Mouse (Mus musculus) kidney, adult 8-10 months (tissue): Measurements from ENCODE around the gene Eps8l1.

Experiments
- DNase-seq, 2 experiments: peaks; one replicate each; pipeline ENCODE4 v3.0.0; 2022

The Eps8l1 gene

DNA sequence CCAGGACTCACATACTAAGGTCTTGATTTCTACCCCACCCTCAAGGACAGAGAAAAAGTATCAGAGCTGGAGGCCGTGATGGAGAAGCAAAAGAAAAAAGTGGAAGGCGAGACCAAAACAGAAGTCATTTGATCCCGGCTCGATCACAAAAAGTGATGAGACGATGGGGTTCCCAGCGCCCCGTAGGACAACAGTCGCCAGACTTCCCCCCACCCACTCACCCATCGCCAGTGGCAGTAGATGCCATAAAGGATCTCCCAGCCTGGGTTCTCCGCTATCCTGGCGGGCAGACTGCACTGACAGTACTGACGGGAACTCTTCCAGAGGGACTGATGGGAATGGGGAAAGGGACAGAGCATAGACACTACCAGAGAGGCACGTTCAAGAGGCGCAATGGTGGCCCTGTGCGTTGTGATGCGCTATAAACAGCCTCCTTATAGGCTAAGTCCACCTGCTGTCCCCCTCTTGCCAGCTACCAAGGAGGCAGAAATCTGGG, 18.4 kb downstream of the Eps8l1 start:
- no peak for DNase-seq

DNA sequence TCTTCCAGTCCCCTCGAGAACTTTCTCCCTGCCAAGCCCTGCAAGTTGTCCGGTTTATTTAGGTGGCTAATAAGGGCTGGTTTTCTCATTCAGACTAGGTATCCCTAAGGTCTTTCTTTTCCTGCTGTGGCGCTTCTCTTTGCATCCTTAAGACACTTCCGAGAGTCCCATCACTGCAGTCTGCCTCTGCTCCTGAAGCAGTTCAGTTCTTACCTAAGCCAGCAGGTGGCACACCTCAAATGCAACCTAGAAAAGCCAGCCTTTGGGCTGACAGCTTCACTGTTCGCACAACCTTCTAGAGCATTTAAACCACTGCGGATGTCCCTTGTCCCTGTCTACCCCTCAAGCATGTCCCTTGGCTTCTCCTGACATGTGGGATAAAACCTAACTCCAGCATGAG, 19.2 kb downstream of the Eps8l1 start:
- DNase-seq, result peak; percentile 34 to 49

DNA sequence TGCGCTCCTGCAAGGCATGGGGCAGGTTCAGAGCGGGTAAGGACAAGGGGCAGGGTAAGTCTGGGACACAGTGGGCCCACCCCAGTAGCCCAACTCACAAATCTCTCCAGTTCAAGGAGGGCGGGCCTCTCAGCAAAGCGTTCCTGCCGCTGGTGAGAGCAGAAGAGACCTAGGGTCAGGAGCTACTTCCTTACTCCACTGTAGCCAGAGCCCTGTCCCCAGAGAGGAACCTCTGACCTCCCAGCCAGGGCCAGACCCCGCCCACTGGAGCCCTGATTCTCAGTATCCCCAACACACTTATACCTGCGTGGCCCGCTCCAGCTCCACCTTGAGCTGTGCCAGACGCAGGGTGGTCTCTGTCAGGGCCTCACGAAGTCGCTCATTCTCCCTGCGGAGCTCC, 21.8 kb downstream of the Eps8l1 start:
- DNase-seq, result no peak

DNA sequence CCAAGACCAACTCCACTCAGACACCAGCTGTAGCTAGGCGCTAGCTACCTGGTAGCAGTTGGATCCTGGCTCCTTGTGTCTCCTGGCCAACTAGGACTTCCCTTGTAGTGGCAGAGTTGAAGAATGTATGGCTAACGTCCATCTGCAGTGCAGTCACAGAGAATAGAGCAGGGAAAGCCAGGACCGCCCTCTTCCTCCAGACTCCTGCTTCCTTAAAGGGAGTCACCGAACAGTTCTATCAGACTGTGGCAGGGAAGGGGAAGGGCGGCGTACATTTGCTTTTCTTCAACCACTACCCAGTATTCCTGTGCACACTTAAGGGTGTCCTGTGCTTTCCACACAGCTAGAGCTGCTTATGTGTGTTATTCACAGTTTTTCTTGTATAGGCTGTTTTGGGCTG, 30.8 kb downstream of the Eps8l1 start:
- DNase-seq, result no peak

DNA sequence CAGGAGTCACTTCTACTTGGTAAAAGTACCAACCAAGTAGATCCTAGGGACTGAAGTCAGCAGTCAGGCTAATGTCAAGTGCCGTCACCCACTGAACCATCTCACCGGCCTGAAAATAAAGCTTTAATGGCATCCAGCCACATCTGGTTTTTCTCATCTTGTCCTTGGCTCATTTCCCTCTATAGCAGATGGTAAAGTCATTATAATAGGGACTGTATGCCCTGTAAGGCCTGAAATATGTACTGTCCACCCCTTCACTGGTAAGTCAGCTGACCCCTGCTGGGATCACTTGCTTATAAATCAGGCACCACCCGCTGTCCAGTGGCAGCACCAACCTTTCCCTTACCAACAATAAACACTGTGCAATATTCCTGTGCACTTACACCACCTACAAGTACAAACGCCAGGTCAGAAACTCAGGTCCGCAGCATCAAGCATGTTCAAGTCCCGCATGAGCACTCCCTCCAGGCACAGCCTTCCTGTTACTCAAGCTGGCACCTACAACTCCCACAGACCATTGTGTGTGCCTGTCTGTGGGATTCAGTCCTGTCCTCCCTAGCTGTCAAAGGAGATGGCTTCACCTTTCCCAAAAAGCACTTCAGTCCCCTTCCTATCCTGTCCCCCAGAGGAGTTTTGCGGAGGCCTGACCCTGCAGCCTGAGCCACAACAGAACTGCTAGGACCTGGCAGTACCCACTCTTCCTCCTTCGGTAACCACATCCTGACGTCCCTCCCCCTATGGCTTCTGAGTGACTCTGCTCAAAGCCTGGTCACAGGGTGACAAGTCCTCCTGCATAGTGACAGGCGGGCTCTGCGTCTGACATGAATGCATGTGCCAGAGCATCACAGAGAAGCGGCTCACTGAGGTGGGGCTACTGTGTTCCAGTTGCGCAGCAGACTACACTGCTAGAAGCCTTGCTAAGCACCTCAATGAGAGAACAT, 32.1 kb downstream of the Eps8l1 start:
- DNase-seq, result no peak

DNA sequence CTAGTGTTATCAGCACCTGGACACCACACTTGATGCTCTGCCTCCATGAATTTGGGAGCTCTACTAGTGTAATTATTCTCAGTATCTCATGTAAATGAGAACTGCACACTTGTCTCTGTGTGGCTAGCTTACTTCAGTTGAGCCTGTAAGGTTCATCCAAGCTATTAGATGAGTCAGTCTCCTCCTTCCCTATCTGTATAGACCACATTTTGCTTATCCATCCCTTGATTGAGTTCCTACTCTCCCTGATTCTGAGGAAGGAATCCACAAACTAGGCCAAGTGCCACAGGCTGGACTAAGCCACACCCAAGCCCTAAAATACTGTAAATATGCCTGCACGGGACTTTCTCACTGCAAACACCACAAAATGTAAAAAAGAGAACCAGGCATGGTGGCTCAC, 33.5 kb downstream of the Eps8l1 start:
- DNase-seq, result no peak

DNA sequence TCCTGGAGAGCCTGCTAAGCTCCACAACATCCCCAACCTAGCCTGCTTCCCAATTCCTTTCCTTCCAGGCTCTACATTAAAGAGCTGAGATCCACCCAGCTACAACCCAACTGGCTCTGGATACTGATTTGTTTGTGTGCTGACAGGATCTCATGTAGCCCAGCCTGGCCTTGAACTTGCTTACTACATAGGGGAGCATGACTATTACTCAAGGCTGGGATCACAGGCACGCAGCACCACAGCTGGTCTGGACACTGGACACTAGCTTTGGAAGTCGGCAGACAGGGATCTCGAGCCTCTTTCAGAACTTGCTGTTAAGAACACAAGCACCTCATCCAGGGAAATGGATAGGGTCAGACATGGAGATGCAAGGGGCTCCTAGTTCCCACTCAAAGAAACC, 36.0 kb downstream of the Eps8l1 start:
- no peak for DNase-seq

DNA sequence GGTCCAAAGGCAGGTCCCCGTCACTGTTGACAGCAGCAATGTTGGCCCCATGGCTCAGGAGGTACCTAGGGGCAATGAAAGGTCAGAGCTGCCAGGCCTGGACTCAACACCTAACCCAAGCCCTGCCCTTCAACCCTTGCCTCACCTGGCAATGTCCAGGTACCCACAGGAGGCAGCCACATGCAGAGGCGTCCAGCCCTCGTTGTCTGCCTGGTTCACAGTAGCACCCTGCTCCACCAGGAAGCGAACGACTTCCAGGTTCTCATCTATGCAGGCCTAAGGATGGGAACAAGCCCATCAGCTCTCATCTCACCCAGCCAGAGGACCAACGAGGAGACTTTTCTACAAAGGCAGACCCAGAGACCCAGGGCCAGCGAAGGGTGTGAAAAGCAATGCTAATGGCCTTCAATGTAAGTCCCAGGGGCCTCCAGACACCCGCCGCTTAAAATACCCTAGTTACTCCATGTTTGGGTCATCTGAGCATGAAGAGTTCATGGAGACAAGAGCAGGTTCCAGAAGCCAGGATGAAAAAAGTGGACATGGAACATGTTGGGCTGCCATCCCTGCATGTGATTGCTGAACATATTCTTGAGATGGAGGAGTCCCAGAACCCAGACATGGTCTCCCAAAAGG, 36.9 kb downstream of the Eps8l1 start:
- DNase-seq, result no peak

DNA sequence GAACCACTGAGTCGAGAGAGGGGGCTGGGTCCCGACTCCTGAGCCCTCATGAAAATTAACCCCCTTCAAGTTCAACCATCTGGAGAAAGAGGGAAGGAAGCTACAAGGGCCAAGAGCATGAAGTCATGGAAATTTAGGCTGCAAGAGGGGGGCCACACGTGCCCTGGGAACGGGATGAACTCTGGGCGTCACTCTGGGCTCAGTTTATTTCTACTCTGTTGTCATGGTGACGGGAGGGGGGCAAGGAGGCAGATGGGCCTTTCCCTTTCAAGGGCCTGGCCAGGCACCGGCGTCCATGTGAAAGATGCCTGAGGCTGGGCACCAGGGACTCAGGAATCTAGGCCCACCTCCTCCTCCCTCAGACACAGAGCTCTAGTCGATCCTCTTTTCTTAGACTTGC, 37.8 kb downstream of the Eps8l1 start:
- peak; percentile 21 to 36 for DNase-seq

DNA sequence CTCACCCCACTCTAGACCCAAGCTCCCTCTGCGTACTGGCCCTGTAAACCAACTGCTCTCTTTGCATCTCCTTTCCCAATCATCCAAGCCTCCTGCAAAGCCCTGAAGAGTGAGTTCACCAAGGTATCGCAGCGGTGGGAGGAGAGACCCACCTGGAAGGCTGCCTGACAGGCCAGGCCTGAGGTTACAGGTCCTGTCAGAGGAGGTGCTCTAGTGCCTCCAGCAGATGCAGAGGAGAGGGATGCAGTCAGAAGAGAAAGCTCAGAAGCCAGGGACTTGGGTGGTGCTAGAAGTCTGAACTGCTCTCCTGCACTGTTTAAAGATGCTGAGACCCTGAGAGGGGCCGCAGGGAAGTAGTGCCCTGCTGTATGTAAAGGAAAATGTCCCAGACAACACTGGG, 38.6 kb downstream of the Eps8l1 start:
- DNase-seq, result no peak

DNA sequence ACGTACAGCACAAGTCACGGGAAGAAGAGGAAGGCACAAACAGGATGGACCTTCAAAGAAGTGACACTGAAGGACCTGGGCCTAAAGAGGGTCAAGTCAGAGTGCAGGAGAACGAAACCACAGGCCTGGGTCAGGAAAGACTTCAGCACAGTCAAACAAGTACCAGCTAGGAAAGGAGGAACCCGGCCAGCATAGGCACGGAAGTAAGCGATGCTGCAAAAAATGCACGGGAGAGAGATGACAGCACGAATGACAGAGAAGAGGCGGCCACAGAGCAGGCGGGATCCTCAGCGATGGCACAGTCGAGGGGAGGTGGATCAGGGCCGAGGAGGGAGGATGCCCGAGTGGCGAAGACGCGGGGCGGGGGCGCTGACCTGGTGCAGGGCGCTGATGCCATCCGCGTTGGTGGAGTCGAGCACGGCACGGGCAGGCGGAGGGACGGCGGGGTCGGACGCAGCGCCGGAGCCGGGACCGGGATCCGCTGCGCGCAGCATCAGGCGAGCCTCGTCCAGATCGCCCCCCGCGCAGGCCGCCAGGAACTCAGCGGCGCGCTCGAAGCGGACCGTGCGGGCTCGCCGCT, 40.5 kb downstream of the Eps8l1 start:
- peak; percentile 20 to 31 for DNase-seq

DNA sequence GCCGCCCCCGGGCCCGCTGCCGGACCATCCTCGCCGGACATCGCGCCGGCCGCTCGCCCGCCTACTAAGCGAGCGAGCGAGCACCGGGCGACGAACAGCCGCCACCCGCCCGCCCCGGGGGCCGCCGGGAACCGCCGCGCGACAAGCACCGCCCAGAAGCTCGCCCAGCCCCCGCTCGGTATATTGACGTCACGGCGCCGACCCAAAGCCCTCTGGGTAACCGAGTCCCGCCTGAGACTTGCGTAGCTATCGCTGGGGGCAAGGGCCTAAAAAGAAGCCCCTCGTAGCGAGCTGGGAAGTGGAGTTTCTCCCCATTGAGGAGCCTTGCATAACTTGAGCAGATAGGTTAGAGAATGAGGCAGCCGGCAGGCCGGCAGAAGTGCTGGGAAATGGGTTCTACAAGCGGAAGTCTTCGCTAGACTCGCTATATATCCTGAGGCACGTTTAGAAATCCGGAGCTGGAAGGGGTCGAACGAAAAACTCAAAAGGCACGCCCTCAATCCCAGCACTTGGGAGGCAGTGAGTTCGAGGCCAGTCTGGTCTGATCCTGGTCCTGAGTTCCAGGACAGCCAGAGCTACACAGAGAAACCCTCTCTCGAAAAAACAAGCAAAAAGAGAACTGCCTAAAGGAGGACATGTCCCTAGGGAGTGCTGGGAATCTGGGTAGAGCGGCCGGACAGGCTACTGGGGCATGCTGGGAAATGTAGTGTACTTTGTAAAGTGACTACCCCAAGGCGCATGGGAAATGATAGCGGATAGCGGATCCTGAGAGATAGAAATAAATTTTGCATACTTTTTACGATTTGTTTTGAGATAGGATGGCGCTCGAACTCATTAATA, 41.3 kb downstream of the Eps8l1 start, which contains the start of gene Ppp1r12c:
Gene Ppp1r12c, minus strand, starts transcription at position 123 of the 840 bp plus-strand sequence.
- DNase-seq, result peak; percentile 93 to 95

DNA sequence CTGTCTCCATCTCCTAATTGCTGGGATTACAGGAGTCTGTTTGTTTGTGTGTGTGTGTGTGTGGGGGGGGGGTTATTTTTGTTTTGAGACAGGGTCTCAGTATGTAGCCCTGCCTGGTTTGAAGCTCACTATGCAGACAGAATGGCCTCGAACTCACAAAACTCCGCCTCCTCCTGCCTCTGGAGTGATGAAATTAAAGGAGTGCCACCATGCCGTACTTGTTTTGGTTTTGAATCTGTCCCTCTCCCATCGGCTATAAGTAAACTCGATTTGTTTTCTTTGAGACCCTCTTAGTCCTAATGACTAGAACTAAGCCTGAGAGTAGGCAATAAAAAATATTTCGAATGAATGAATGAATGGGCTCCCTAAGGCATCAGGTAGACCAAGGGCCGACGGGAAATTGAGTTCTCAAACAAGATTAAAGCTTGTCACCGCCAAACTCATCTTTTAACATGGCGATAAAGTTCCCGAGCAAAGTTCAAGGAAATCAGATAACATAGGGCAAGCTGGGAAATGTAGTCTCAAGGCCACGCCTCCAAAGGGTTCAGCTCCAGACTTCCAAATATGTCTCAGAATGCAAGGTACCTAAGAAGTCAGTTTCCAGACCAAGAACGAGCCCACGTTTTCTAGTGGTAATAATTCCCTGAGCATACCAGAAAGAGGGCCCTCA, 42.1 kb downstream of the Eps8l1 start:
- DNase-seq, result peak; percentile 37 to 72

DNA sequence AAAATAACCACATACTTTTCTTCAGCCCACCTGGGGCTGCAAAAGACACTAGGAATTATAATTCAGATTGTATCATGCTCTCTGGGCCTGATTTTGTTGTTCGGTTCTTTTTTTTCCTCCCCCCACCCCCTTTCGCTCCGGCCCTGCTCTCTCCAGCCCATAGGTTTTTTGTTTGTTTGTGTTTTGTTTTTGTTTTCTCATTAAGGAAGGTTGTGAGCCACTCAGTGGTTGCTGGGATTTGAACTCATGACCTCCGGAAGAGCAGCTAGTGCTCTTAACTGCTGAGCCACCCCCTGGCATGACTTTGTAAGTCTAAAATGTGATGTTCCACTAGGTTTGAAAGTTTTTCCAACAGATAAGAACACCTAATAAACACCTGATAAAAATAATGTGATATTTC, 42.6 kb downstream of the Eps8l1 start:
- no peak for DNase-seq

DNA sequence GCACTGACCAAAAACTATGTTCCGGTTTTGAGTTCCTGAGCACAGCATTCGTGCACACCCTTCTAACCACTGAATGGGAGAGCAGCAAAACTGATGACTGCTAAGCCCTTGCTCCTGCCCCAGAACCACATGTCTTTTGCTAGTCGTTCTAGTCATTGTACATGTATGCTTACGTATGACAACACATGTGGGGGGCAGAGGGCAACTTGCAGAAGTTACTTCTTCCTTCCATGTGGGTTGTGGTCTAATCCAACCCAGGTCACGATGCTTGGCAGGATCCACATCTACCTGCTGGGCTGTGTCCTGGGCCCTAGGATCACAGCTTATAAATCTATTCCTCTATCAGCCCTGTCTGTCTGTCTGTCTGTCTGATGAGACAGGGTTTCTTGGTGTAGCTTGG, 43.4 kb downstream of the Eps8l1 start:
- DNase-seq, result no peak

DNA sequence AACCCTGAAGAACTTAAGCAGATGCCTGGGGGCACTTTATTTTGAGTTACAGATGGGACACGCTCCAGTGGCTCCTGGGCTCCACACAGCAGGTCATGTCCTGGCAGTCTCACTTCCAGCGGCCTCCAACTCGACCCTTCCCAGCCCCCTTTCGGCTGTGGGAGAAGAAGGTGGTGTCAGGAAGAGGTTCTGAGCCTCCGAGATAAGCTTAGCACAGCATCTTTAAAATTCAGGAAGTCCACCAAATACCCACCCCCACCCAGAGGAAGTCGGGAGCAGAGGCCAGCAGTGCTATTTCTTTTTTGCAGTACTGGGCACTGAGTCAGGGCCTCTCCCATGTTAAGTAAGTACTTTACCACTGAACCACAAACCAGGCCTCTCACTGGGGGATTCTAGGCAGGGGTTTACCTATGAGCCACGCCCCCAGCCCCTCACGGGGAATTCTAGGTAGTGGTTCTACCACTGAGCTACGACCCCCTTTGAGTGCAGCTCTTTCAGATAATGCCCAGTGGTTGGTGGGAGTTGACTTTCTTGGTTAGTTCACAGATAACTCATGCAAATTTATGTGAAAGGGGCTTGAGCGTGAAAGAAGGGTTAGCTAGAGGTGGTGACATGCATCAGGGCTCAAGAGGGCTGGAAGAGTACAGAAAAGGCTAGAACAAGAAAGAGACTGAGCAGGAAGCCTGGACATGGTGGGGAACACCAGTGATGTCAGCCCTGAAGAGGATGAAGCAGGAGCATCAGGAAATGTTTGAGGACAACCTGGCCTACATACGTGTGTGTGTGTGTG, 44.4 kb downstream of the Eps8l1 start:
- no peak for DNase-seq

DNA sequence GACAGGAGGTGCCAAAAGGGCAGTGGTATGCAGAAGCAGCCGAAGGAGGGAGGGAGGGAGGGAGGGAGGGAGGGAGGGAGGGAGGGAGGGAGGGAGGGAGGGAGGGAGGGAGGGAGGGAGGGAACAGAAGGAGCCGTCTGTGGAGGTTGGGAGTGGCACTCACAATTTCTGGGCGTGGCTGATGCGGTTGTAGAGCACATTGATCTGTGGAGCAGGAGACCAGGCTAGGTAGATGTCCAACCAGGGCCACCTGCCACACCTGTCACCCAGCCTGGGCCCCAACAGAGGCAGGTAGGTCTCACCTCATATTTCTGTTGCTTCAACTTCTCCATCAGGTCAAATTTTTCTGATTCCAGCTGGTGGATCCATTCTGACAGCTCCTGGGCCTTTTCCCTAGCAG, 46.7 kb downstream of the Eps8l1 start:
- DNase-seq, result no peak

DNA sequence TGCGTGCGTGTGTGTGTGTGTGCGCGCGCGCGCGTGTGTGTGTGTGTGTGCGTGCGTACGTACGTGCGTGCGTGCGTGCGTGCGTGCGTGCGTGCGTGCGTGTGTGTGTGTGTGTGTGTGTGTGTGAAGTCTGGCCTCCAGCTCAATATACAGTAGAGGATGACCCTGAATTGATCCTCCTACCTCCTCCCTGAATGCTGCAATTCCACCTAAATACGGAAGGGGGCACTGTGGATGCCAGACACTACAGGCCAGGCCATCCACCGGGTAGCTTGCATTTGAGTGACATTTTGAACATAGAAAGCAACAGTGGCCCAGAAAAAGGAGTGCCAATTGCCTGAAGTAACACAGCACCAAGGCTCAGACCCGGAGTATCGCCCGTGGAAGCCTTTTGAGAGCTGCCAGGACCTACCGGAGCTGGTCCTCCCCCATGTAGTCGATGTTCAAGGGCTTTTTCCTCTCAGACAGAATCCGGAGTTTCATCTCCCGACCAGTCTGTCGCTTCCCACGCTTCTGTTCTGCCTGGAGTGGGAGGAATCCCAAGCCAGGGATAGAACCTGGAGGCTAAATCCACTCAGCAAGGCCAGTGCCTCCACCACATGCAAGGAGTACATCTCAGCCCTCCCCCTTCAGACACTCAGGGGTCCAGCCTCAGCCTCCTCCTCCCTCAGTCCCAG, 47.7 kb downstream of the Eps8l1 start:
- DNase-seq, result no peak

DNA sequence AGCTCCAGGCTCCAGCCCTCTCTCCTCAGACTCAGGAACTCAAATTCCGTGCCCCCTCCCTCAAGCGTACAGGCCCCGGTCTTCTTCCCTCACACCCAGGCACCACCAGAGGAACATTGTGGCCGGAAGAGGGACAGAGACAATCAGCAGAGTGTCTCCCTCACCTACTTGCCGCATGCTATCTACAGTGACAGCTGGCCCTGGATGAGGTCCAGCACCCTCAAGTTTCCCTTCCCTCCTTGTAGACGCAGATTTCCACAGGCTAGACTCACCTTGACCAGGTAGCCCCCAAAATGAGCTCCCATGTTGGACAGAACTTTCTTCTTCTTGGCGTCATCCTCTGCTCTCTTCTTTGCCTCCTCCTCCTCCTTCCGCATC, 48.3 kb downstream of the Eps8l1 start:
- DNase-seq, result no peak

DNA sequence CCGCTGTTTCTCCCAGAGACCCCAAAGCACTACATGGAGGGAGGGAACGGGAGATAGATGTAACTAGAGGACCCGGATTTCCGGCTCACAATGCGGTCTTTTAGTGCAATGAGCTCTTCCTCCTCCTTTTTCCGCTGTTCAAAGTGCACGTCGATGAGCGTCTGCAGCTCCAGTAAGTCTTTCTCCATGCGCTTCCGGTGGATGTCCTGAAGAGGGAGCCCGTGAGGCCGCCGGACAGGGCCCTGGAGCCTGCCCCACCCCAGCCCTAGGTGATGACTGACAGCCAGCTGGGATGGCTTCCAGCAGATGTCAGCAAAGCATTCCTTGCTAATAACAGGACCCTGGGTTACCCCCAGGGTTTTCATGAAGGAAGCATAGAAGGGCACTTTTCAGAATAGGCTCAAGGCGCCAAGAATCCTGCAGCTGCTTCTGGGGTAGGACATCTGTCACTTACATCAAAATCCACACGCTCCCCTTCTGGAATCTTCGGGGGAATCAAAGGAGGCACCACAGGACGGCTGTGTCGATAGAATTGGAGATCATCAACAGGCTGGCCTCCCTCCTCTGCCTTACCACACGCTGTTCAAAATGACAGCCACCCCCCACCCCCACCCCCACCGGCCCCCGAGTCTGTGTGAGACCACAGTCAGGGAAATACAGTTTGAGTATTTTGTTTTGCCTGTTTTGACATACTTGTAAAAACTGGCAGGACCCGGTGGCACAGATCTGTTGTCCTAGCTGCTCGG, 49.6 kb downstream of the Eps8l1 start:
- peak; percentile 70 to 74 for DNase-seq
